Mouse (Mus musculus) hindbrain, embryonic 11.5 days (tissue): ENCODE measurements around the gene Hrh3. TPM values are rescaled to one million over a fixed set of nuclear protein-coding genes. Genes with fewer than 3 reads are reported as not detected.

Experiments used
- ATAC-seq: fragments of 200-750 bp; cut with Nextera tagmentation; 2 replicates; pipeline ENCODE4 v1.8.0; 2017; ENCODE audit warnings: mild to moderate bottlenecking, moderate TSS enrichment, moderate library complexity; ENCODE audit not compliant: low FRiP score
- DNase-seq: peaks from one replicate; pipeline ENCODE4 v3.0.0-alpha.2; 2015; ENCODE audit warnings: low spot score
- H3K27ac ChIP-seq: fragments of 300-500 bp; sonication (generic); 2 replicates; pipeline ENCODE4 v1.5.1; 2014; ENCODE audit warnings: mild to moderate bottlenecking, low read depth, low read length
- H3K27me3 ChIP-seq: fragments of 300-500 bp; sonication (generic); 2 replicates; pipeline ENCODE4 v1.6.1; 2014; ENCODE audit warnings: mild to moderate bottlenecking, low read length, moderate library complexity, mixed read lengths; ENCODE audit not compliant: control insufficient read depth, insufficient read depth
- H3K36me3 ChIP-seq: fragments of 300-500 bp; sonication (generic); 2 replicates; pipeline ENCODE4 v1.6.1; 2014; ENCODE audit warnings: mild to moderate bottlenecking, low read length, moderate library complexity, mixed read lengths; ENCODE audit not compliant: control insufficient read depth, insufficient read depth
- H3K4me1 ChIP-seq: fragments of 300-500 bp; sonication (generic); replicated peaks from 2 replicates; pipeline ENCODE4 v1.6.1; 2014; ENCODE audit warnings: low read length, mixed read lengths; ENCODE audit not compliant: control insufficient read depth, insufficient read depth
- H3K4me2 ChIP-seq: fragments of 300-500 bp; sonication (generic); replicated peaks from 2 replicates; pipeline ENCODE4 v1.6.1; 2014; ENCODE audit warnings: mild to moderate bottlenecking, low read depth, low read length
- H3K4me3 ChIP-seq: fragments of 300-500 bp; sonication (generic); 2 replicates; pipeline ENCODE4 v1.5.1; 2014; ENCODE audit warnings: low read depth, low read length
- H3K9ac ChIP-seq: fragments of 300-500 bp; sonication (generic); 2 replicates; pipeline ENCODE4 v1.6.1; 2014; ENCODE audit warnings: low read depth, low read length
- H3K9me3 ChIP-seq: fragments of 300-500 bp; sonication (generic); 2 replicates; pipeline ENCODE4 v1.6.1; 2016; ENCODE audit warnings: low read length; ENCODE audit not compliant: control insufficient read depth
- WGBS: fragments of 180-500 bp; shearing (Covaris S2); extraction: QIAGEN DNeasy Blood & Tissue Kit; methylation state at CpG from one replicate; pipeline ENCODE4 v1.1.7; 2014; 5-methylcytosine and 5-hydroxymethylcytosine counted together
- polyA plus RNA-seq: library from polyadenylated mRNA; unstranded; fragments of >200 nt; fragmentation: Nextera tagmentation; extraction: Ambion mirVana; gene quantifications from 2 replicates; pipeline ENCODE4 v1.2.1, GENCODE M21; 2014

The Hrh3 gene
- polyA plus RNA-seq, 1 experiment from 2014 or later: 2.6 TPM

DNA sequence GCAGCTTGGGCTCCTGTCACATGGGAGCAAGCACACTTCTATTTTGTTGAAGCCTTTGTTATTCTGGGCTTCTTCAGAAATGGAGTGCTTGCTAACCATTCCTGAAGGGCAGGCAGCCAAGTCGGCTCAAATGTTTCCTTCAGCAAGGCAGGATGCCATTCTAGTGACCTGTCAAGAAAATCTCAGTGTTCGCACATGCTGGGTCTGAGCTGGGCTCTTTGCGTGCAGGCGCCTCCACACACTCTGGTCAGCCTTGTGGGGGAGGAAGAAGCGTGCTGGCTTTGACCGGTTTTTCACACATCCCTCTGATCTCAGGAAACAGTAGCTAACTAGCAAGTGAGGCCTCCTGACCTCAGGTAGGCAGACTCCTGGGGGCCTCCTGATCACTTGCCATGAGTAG, 11.0 kb upstream of the Hrh3 start:
- Histone ChIP-seq H3K9ac (no peak overlapping the region), H3K4me2 (no peak overlapping the region), H3K4me1 (peaks cover 21% of the 10 kb centered on the region), H3K36me3 (no peaks in the 10 kb centered on the region), H3K27ac (no peak overlapping the region), H3K27me3 (no peaks in the 10 kb centered on the region), H3K9me3 (no peaks in the 10 kb centered on the region), H3K4me3 (no peak overlapping the region)
- ATAC-seq: no peak
- no peak for DNase-seq
- 61% methylated on average over 6 of the region's 6 CpGs for WGBS

- Histone ChIP-seq H3K4me1 (peaks cover 17% of the 10 kb centered on the region), H3K36me3 (no peaks in the 10 kb centered on the region), H3K9ac (no peak overlapping the region), H3K27ac (no peak overlapping the region), H3K4me3 (no peak overlapping the region), H3K4me2 (no peak overlapping the region), H3K9me3 (no peaks in the 10 kb centered on the region), H3K27me3 (no peaks in the 10 kb centered on the region)
- WGBS: 66% methylated on average over 17 of the region's 17 CpGs
- DNase-seq: peak; percentile 15
- no peak for ATAC-seq
Observed at GRCm38 (mm10) chr2:180113909-180114890, 9.9 kb upstream of the Hrh3 start.

GRCm38 (mm10) chr2:180108285-180108684, 4.0 kb upstream of the Hrh3 start:
- 75% methylated on average over 6 of the region's 6 CpGs for WGBS

DNA sequence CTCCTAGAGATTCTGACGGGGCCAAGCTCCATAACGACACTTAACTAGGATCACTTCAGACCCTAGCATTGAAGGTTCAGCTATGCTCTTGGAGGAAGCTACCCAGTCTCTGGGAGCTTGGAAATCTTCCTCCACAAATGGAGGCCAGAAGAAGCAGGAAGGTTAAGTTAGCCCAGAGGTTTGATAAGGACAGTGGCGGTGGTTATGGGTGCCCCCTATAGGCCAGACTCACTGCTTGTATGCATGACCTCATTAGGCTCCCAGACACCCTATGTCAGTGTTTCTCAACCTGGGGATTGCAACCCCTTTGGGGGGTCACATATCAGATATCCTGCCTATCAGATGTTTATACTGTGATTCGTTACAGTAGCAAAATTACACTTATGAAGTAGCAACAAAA, 2.8 kb upstream of the Hrh3 start:
- WGBS: 60% methylated on average over 4 of the region's 4 CpGs
- ATAC-seq: no peak
- Histone ChIP-seq H3K4me1 (peaks cover 14% of the 10 kb centered on the region), H3K4me3 (no peak overlapping the region), H3K27me3 (peaks cover 33% of the 10 kb centered on the region), H3K9me3 (no peaks in the 10 kb centered on the region), H3K36me3 (no peaks in the 10 kb centered on the region), H3K9ac (no peak overlapping the region), H3K27ac (no peak overlapping the region), H3K4me2 (no peak overlapping the region)
- DNase-seq: no peak

More at GRCm38 (mm10) chr2:180108285-180108684, 4.0 kb upstream of the Hrh3 start:
- DNase-seq (no peak), ATAC-seq (no peak)
- no peak overlapping the region for H3K9ac ChIP-seq
- H3K27me3 ChIP-seq: peaks cover 22% of the 10 kb centered on the region
- H3K27ac ChIP-seq: no peak overlapping the region
- no peak overlapping the region for H3K4me2 ChIP-seq
- no peaks in the 10 kb centered on the region for H3K9me3 ChIP-seq
- peaks cover 10% of the 10 kb centered on the region for H3K4me1 ChIP-seq
- no peaks in the 10 kb centered on the region for H3K36me3 ChIP-seq
- no peak overlapping the region for H3K4me3 ChIP-seq

DNA sequence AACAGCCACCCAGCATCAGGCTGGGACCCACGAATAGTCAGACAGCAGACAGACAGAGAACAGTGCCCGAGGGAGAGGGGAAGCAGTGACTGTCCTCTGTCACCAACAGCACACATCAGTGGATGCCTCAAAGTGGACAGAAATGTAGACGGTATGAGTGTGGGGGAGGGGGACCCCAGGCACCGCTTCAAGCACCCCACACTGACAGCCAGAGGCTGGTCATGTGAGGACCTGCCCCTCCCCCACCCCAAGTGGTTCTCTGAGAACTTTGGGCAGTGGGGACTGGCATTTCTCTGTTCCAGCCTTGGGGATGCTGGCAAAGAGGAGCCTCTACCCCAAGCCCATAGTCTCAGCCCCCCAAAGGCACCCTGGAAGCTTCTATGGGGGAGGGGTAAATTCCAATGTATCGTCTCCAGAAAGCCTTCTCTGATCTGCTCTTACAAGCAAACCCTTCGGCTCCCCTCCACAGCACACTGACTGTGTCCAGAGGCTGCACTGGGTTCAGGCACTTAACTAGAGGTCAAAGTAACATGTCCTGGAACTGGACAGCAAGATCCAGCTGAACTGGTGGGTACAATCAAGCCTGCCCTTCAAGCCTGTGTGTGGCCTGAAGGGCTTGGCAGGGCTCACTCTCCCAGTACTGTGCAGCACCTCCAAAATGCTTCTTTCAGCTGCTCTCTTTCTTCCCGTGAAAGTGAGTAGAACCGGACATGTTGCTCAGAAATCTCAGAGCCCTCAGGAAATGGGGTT, 1.3 kb upstream of the Hrh3 start:
- Histone ChIP-seq H3K27me3 (peaks cover 41% of the 10 kb centered on the region), H3K36me3 (no peaks in the 10 kb centered on the region), H3K9ac (no peak overlapping the region), H3K4me2 (no peak overlapping the region), H3K27ac (no peak overlapping the region), H3K4me3 (no peak overlapping the region), H3K9me3 (no peaks in the 10 kb centered on the region), H3K4me1 (peaks cover 14% of the 10 kb centered on the region)
- 33% methylated on average over 8 of the region's 8 CpGs for WGBS
- ATAC-seq: 0 out of 2 replicates have a peak, but pooled peaks have one; percentile 11
- no peak for DNase-seq

GRCm38 (mm10) chr2:180104659-180105377, 530 bp upstream of the Hrh3 start:
- Histone ChIP-seq H3K9ac (peak overlapping the region; percentile 68; the same call in 1 of the 2 replicates), H3K4me3 (peak overlapping the region; percentile 54), H3K27ac (no peak overlapping the region), H3K4me2 (peak overlapping the region; percentile 96), H3K27me3 (peaks cover 43% of the 10 kb centered on the region), H3K9me3 (no peaks in the 10 kb centered on the region), H3K36me3 (no peaks in the 10 kb centered on the region), H3K4me1 (peaks cover 16% of the 10 kb centered on the region)
- WGBS: 10% methylated on average over 24 of the region's 24 CpGs
- DNase-seq (no peak), ATAC-seq (peak; percentile 20; the same call in 1 of the 2 replicates)

DNA sequence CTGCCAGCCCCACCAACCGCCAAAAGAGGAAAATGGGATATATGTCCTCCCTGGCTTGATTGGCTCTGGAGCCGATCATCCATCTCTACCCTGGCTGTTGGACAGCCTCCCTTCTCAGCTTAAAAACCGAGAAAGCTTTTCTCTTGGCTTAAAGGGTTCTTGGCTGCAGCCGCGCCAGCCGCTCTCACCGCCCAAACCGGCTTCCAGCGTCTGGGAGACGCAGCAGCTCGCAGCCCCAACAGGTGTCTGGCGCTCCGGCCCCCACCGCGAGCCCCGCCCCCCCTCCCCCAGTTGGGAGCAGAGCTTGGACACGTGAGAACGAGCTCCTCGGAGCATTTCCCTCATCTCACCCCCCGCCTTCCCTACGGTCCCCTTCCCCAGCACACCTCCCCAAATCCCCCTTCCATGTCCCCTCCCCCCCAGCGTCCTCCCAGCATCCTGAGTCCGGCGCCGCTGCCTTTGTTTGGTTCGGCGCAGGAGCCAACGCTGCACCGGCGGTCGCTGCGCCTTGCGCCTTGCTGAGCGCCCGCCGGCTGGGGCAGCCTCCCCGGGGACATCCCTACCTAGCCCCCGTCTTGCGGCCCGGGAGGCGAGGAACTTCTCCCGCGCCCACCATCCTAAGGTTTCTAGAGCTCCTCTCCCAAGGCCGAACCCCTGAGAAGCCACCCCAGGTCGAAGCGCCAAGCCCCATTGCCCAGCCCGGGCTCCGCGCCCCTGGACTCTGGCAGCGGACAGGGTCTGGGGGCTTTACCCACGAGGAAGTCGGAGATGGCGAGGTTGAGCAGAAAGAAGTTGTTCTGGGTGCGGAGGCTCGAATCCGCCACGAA, 924 bp downstream of the Hrh3 start:
- DNase-seq (peak; percentile 71), ATAC-seq (peak; percentile 6; the same call in 1 of the 2 replicates)
- H3K4me3 ChIP-seq: peak overlapping the region; percentile 54
- under 1% methylated on average over 53 of the region's 57 CpGs for WGBS
- H3K27ac ChIP-seq: 0 out of 2 replicates have a peak overlapping the region, but pooled peaks have one; percentile 7
- H3K27me3 ChIP-seq: peaks cover 47% of the 10 kb centered on the region
- peaks cover 17% of the 10 kb centered on the region for H3K4me1 ChIP-seq
- H3K9ac ChIP-seq: peak overlapping the region; percentile 68
- no peaks in the 10 kb centered on the region for H3K36me3 ChIP-seq
- no peaks in the 10 kb centered on the region for H3K9me3 ChIP-seq
- peak overlapping the region; percentile 96 for H3K4me2 ChIP-seq
